Mouse (Mus musculus) bone marrow macrophage, adult 2 months (primary cell): ENCODE measurements at regions not wholly inside any gene's neighbourhood (a gene's known extent, or its start where the extent isn't known, plus 50 kb on each side); places are given as distances from the start of the nearest gene placed in this dataset.

Source experiments
- CTCF ChIP-seq: IDR thresholded peaks from 2 replicates; pipeline ENCODE4 v1.5.1; 2012; ENCODE audit warnings: low read depth, mild to moderate bottlenecking, low read length, moderate library complexity
- POLR2A ChIP-seq: IDR thresholded peaks from 2 replicates; pipeline ENCODE4 v1.6.1; 2012; ENCODE audit warnings: mild to moderate bottlenecking, low read depth, low read length, borderline replicate concordance

DNA sequence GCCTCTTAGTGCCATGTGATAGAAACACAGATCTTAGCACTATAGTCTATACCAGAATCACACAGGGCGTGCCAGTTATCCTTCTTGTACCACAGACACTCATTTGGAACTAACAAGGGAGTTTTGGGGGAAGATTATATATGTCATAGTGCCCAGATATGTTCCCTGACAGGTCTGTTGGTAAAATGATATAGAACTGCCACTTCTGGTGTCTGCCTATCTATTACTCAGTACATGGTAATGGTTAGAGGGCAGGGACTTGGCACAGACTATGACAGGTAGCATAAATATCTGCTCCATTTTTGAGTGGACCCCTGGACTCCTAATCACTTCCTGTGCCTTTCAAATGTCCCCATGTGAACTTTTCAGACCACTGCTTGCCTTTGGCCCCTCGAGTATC lies 63.8 kb upstream of the Tnp1 start:
- TF ChIP-seq POLR2A (no peak), CTCF (no peak)
